Mouse (Mus musculus) liver, postnatal 0 days (tissue): ENCODE measurements around the gene Dmkn.

ENCODE experiments used
- CTCF ChIP-seq: sonication (generic); IDR thresholded peaks from 2 replicates; pipeline ENCODE4 v1.5.1; 2016; ENCODE audit warnings: antibody characterized with exemption, low read depth
- EP300 ChIP-seq: IDR thresholded peaks from 2 replicates; pipeline ENCODE4 v1.6.1; 2016; ENCODE audit warnings: antibody characterized with exemption, low read depth, mild to moderate bottlenecking

- TF ChIP-seq EP300 (no peak), CTCF (no peak)
Observed at GRCm38 (mm10) chr7:30785721-30786546, 22.4 kb downstream of the Dmkn start.
